Mouse (Mus musculus) hindbrain, embryonic 14.5 days (tissue): Measurements from ENCODE around the gene Zc3h8. TPM values are rescaled to one million over a fixed set of nuclear protein-coding genes. Genes with fewer than 3 reads are reported as not detected.

Experiments used
- ATAC-seq: fragments of 200-750 bp; cut with Nextera tagmentation; 2 replicates; pipeline ENCODE4 v1.8.0; 2017; ENCODE audit warnings: moderate number of reproducible peaks, mild to moderate bottlenecking, moderate TSS enrichment, moderate library complexity; ENCODE audit not compliant: low FRiP score
- DNase-seq: peaks from one replicate; pipeline ENCODE4 v3.0.0-alpha.2; 2015; ENCODE audit warnings: low spot score
- H3K27ac ChIP-seq: fragments of 300-500 bp; sonication (generic); 2 replicates; pipeline ENCODE4 v1.5.1; 2014; ENCODE audit warnings: mild to moderate bottlenecking, moderate library complexity
- H3K27me3 ChIP-seq: fragments of 300-500 bp; sonication (generic); 2 replicates; pipeline ENCODE4 v1.6.1; 2014; ENCODE audit warnings: mild to moderate bottlenecking, low read length, mixed read lengths; ENCODE audit not compliant: control insufficient read depth, insufficient read depth
- H3K36me3 ChIP-seq: fragments of 300-500 bp; sonication (generic); replicated peaks from 2 replicates; pipeline ENCODE4 v1.6.1; 2014; ENCODE audit not compliant: control insufficient read depth, insufficient read depth
- H3K4me1 ChIP-seq: fragments of 300-500 bp; sonication (generic); replicated peaks from 2 replicates; pipeline ENCODE4 v1.6.1; 2014; ENCODE audit warnings: antibody characterized with exemption, low read length, mixed read lengths; ENCODE audit not compliant: control insufficient read depth, insufficient read depth
- H3K4me2 ChIP-seq: fragments of 300-500 bp; sonication (generic); replicated peaks from 2 replicates; pipeline ENCODE4 v1.6.1; 2014; ENCODE audit warnings: mild to moderate bottlenecking, moderate library complexity
- H3K4me3 ChIP-seq: fragments of 300-500 bp; sonication (generic); replicated peaks from 2 replicates; pipeline ENCODE4 v1.5.1; 2014; ENCODE audit warnings: mild to moderate bottlenecking, low read length
- H3K9ac ChIP-seq: fragments of 300-500 bp; sonication (generic); 2 replicates; pipeline ENCODE4 v1.6.1; 2014
- H3K9me3 ChIP-seq: fragments of 300-500 bp; sonication (generic); 2 replicates; pipeline ENCODE4 v1.6.1; 2016; ENCODE audit warnings: low read length; ENCODE audit not compliant: control insufficient read depth
- WGBS: fragments of 180-500 bp; shearing (Covaris S2); extraction: QIAGEN DNeasy Blood & Tissue Kit; methylation state at CpG from one replicate; pipeline ENCODE4 v1.1.7; 2014; 5-methylcytosine and 5-hydroxymethylcytosine counted together
- polyA plus RNA-seq: library from polyadenylated mRNA; unstranded; fragments of >200 nt; fragmentation: Nextera tagmentation; extraction: Ambion mirVana; gene quantifications from 2 replicates; pipeline ENCODE4 v1.2.1, GENCODE M21; 2014

Zc3h8 gene
- polyA plus RNA-seq, 1 experiment from 2014 or later = 12.6 TPM

GRCm38 (mm10) chr2:128965505-128966105 is 21.7 kb upstream of the Zc3h8 start:
- peak overlapping the region; percentile 94 for H3K4me3 ChIP-seq
- H3K9me3 ChIP-seq = no peaks in the 10 kb centered on the region
- ATAC-seq = no peak
- H3K27me3 ChIP-seq = no peaks in the 10 kb centered on the region
- peak overlapping the region; percentile 100 for H3K9ac ChIP-seq
- H3K4me2 ChIP-seq = peak overlapping the region; percentile 75
- 38% methylated on average over 5 of the region's 5 CpGs for WGBS
- H3K27ac ChIP-seq = peak overlapping the region; percentile 100
- no peak for DNase-seq
- no peaks in the 10 kb centered on the region for H3K36me3 ChIP-seq
- peaks cover 15% of the 10 kb centered on the region for H3K4me1 ChIP-seq

GRCm38 (mm10) chr2:128954186-128954585 is 10.3 kb upstream of the Zc3h8 start:
- ATAC-seq = no peak
- Histone ChIP-seq H3K9ac (no peak overlapping the region), H3K27ac (no peak overlapping the region), H3K4me2 (no peak overlapping the region), H3K9me3 (no peaks in the 10 kb centered on the region), H3K4me3 (no peak overlapping the region), H3K4me1 (no peaks in the 10 kb centered on the region), H3K27me3 (no peaks in the 10 kb centered on the region), H3K36me3 (no peaks in the 10 kb centered on the region)
- no peak for DNase-seq

GRCm38 (mm10) chr2:128947962-128948588 is 4.2 kb upstream of the Zc3h8 start:
- no peaks in the 10 kb centered on the region for H3K27me3 ChIP-seq
- no peak overlapping the region for H3K9ac ChIP-seq
- no peaks in the 10 kb centered on the region for H3K9me3 ChIP-seq
- no peak overlapping the region for H3K27ac ChIP-seq
- no peak overlapping the region for H3K4me3 ChIP-seq
- WGBS = 35% methylated on average over 6 of the region's 6 CpGs
- no peaks in the 10 kb centered on the region for H3K36me3 ChIP-seq
- peaks cover 3% of the 10 kb centered on the region; the same call in 1 of the 2 replicates for H3K4me1 ChIP-seq
- no peak overlapping the region for H3K4me2 ChIP-seq
- DNase-seq = peak; percentile 80
- no peak for ATAC-seq

GRCm38 (mm10) chr2:128936256-128936655 is 7.6 kb downstream of the Zc3h8 start:
- Histone ChIP-seq H3K9me3 (no peaks in the 10 kb centered on the region), H3K27ac (no peak overlapping the region), H3K9ac (no peak overlapping the region), H3K4me2 (no peak overlapping the region), H3K27me3 (no peaks in the 10 kb centered on the region), H3K36me3 (peaks cover 35% of the 10 kb centered on the region), H3K4me3 (no peak overlapping the region), H3K4me1 (no peaks in the 10 kb centered on the region)
- ATAC-seq (no peak), DNase-seq (no peak)
- WGBS = 95% methylated on average over 3 of the region's 3 CpGs

GRCm38 (mm10) chr2:128930704-128931103 is 13.2 kb downstream of the Zc3h8 start:
- Histone ChIP-seq H3K36me3 (peaks cover 56% of the 10 kb centered on the region), H3K27me3 (no peaks in the 10 kb centered on the region), H3K9me3 (no peaks in the 10 kb centered on the region), H3K4me2 (no peak overlapping the region), H3K9ac (no peak overlapping the region), H3K27ac (no peak overlapping the region), H3K4me1 (no peaks in the 10 kb centered on the region), H3K4me3 (no peak overlapping the region)
- ATAC-seq = no peak
- no peak for DNase-seq

GRCm38 (mm10) chr2:128928446-128928845 is 15.4 kb downstream of the Zc3h8 start:
- DNase-seq = no peak
- H3K4me3 ChIP-seq = no peak overlapping the region
- no peak for ATAC-seq
- H3K4me1 ChIP-seq = no peaks in the 10 kb centered on the region
- no peak overlapping the region for H3K4me2 ChIP-seq
- H3K36me3 ChIP-seq = peaks cover 55% of the 10 kb centered on the region
- 76% methylated on average over 3 of the region's 3 CpGs for WGBS
- H3K9me3 ChIP-seq = no peaks in the 10 kb centered on the region
- H3K27ac ChIP-seq = no peak overlapping the region
- H3K27me3 ChIP-seq = no peaks in the 10 kb centered on the region
- H3K9ac ChIP-seq = no peak overlapping the region

GRCm38 (mm10) chr2:128924799-128925198 is 19.1 kb downstream of the Zc3h8 start:
- WGBS = 95% methylated on average over 4 of the region's 4 CpGs
- DNase-seq = no peak
- no peak overlapping the region for H3K4me2 ChIP-seq
- peaks cover 27% of the 10 kb centered on the region for H3K36me3 ChIP-seq
- H3K9me3 ChIP-seq = no peaks in the 10 kb centered on the region
- H3K4me1 ChIP-seq = no peaks in the 10 kb centered on the region
- no peaks in the 10 kb centered on the region for H3K27me3 ChIP-seq
- H3K27ac ChIP-seq = no peak overlapping the region
- no peak for ATAC-seq
- no peak overlapping the region for H3K4me3 ChIP-seq
- no peak overlapping the region for H3K9ac ChIP-seq

GRCm38 (mm10) chr2:128916528-128916927 is 27.3 kb downstream of the Zc3h8 start:
- 74% methylated on average over 3 of the region's 3 CpGs for WGBS

GRCm38 (mm10) chr2:128914978-128915377 is 28.9 kb downstream of the Zc3h8 start:
- no peaks in the 10 kb centered on the region for H3K27me3 ChIP-seq
- ATAC-seq (no peak), DNase-seq (no peak)
- H3K4me1 ChIP-seq = no peaks in the 10 kb centered on the region
- no peaks in the 10 kb centered on the region for H3K9me3 ChIP-seq
- H3K4me3 ChIP-seq = no peak overlapping the region
- H3K27ac ChIP-seq = no peak overlapping the region
- WGBS = 82% methylated on average over 4 of the region's 4 CpGs
- H3K9ac ChIP-seq = no peak overlapping the region
- no peak overlapping the region for H3K4me2 ChIP-seq
- no peaks in the 10 kb centered on the region for H3K36me3 ChIP-seq

More at GRCm38 (mm10) chr2:128916528-128916927, 27.3 kb downstream of the Zc3h8 start:
- H3K27me3 ChIP-seq = no peaks in the 10 kb centered on the region
- no peak overlapping the region for H3K4me3 ChIP-seq
- H3K4me2 ChIP-seq = no peak overlapping the region
- DNase-seq (no peak), ATAC-seq (no peak)
- H3K4me1 ChIP-seq = no peaks in the 10 kb centered on the region
- no peak overlapping the region for H3K27ac ChIP-seq
- no peak overlapping the region for H3K9ac ChIP-seq
- H3K9me3 ChIP-seq = no peaks in the 10 kb centered on the region
- H3K36me3 ChIP-seq = no peaks in the 10 kb centered on the region
